Mouse (Mus musculus): ENCODE results near the gene Ddx25.

Ddx25 gene

GRCm38 (mm10) chr9:35493033-35493732 is 65.1 kb downstream of the Ddx25 start:
- DNase-seq = no peak

GRCm38 (mm10) chr9:35491109-35491866 is 67.0 kb downstream of the Ddx25 start:
- no peak for DNase-seq

GRCm38 (mm10) chr9:35488496-35488895 is 69.8 kb downstream of the Ddx25 start:
- no peak for DNase-seq

All from kidney, adult 18-20 months (tissue).